Mouse (Mus musculus) hindbrain, embryonic 10.5 days (tissue): ENCODE results near the gene Samd1. TPM values are rescaled to one million over a fixed set of nuclear protein-coding genes. Genes with fewer than 3 reads are reported as not detected.

ENCODE experiments used
- microRNA counts: library from miRNA; unstranded; fragments of <30 nt; microRNA quantifications from one replicate; lab custom pipeline; 2017
- polyA plus RNA-seq: library from polyadenylated mRNA; unstranded; fragments of >200 nt; fragmentation: Nextera tagmentation; extraction: Ambion mirVana; gene quantifications from 2 replicates; pipeline ENCODE4 v1.2.1, GENCODE M21; 2016

Gene Samd1
- polyA plus RNA-seq, 1 experiment from 2014 or later = 7.6 TPM

MicroRNAs within 50 kb of the gene (microRNA counts, 519-probe panel; counts per million panel counts)
- microRNA mmu-miR-1199 (lab: Ali Mortazavi, UCI) = 1,255 counts per million, percentile 77 among the panel's probes with 10 or more counts

Other genes starting within 250 kb of the Samd1 start
- gene Adgrl1, start 97.6 kb upstream of the Samd1 start, polyA plus RNA-seq = 10.9 and 15.4 TPM in 2 replicates
- gene Gm10644, start 42.5 kb upstream of the Samd1 start, polyA plus RNA-seq = 1.1 and 1.5 TPM in 2 replicates
- gene Asf1b, start 42.2 kb upstream of the Samd1 start, polyA plus RNA-seq = 99.1 and 112 TPM in 2 replicates
- gene Prkaca, start 24.7 kb upstream of the Samd1 start, polyA plus RNA-seq = 170 and 194 TPM in 2 replicates
- 0.52 and 0.54 TPM in 2 replicates for gene 1700067K01Rik, start 3.8 kb downstream of the Samd1 start, polyA plus RNA-seq
- gene 2210011C24Rik, start 14.5 kb downstream of the Samd1 start, polyA plus RNA-seq = 0.86 TPM in 1 of 2 replicates, not detected in the other
- 9.2 and 10.0 TPM in 2 replicates for gene Palm3, start 23.8 kb downstream of the Samd1 start, polyA plus RNA-seq
- gene Il27ra, start 44.9 kb downstream of the Samd1 start, polyA plus RNA-seq = 0.24 and 0.30 TPM in 2 replicates
- 0.69 TPM in 1 of 2 replicates, not detected in the other for gene Rln3, start 47.3 kb downstream of the Samd1 start, polyA plus RNA-seq
- 1.5 and 1.8 TPM in 2 replicates for gene Gm10643, start 67.5 kb downstream of the Samd1 start, polyA plus RNA-seq
- gene Rfx1, start 69.2 kb downstream of the Samd1 start, polyA plus RNA-seq = 8.5 and 9.2 TPM in 2 replicates
- 16.7 and 19.2 TPM in 2 replicates for gene Dcaf15, start 107.1 kb downstream of the Samd1 start, polyA plus RNA-seq
- gene Podnl1, start 128.3 kb downstream of the Samd1 start, polyA plus RNA-seq = 0.13 TPM in 1 of 2 replicates, not detected in the other
- gene Cc2d1a, start 150.3 kb downstream of the Samd1 start, polyA plus RNA-seq = 18.2 and 19.0 TPM in 2 replicates
- 2.1 TPM in 2 replicates for gene 4930432K21Rik, start 150.4 kb downstream of the Samd1 start, polyA plus RNA-seq
- 2.5 and 6.8 TPM in 2 replicates for gene Nanos3, start 187.5 kb downstream of the Samd1 start, polyA plus RNA-seq
- 36.9 and 53.5 TPM in 2 replicates for gene Zswim4, start 239.4 kb downstream of the Samd1 start, polyA plus RNA-seq